Mouse (Mus musculus) adrenal gland, postnatal 14 days (tissue): Measurements from ENCODE around the gene Klb. TPM values are rescaled to one million over a fixed set of nuclear protein-coding genes. Genes with fewer than 3 reads are reported as not detected.

ENCODE experiments used
- DNase-seq: peaks from one replicate; pipeline ENCODE4 v3.0.0; 2021; ENCODE audit warnings: mixed read lengths
- total RNA-seq: library from RNA; stranded (reverse); gene quantifications from 2 replicates; pipeline ENCODE4 v1.2.3, GENCODE M21; 2021

Klb gene
- total RNA-seq, 1 experiment from 2014 or later = 12.9 TPM

DNA sequence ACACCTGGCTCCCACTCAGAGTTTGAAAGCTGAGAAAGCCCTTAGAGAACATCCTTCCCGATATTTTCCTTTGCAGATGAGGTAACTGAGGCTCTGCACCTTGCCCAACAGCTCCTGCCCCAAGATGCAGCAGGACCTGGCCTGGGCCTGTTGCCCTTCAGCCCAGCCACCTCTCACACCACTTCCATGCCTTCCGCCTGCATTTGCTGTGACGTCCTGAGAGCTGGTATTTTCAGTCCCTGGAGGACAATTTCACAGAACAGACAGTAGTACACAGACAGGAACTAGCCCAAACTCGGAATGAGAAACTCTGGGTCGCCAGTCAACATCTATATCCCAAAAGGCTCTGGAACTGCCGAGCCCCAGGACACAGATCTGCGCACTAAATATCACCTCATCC is 26.6 kb downstream of the Klb start:
- DNase-seq = peak; percentile 47

DNA sequence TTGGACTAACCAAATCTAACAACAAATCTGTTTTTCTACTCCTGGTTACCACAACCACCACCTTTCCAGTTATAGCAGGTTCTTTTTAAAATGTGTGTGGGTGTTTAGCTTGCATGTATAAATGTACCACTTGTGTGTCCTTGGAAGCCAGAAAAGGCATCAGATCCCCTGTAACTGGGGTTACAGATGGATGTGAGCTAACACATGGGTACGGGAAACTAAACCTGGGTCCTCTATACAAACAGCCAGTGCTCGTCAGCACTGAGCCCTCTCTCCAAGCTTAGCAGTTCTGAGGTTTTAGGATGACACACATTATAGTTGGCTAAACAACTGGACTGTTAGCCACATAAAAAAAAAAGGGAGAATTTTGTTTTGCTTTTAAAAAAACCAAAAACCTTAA is 37.6 kb downstream of the Klb start:
- DNase-seq = no peak

DNA sequence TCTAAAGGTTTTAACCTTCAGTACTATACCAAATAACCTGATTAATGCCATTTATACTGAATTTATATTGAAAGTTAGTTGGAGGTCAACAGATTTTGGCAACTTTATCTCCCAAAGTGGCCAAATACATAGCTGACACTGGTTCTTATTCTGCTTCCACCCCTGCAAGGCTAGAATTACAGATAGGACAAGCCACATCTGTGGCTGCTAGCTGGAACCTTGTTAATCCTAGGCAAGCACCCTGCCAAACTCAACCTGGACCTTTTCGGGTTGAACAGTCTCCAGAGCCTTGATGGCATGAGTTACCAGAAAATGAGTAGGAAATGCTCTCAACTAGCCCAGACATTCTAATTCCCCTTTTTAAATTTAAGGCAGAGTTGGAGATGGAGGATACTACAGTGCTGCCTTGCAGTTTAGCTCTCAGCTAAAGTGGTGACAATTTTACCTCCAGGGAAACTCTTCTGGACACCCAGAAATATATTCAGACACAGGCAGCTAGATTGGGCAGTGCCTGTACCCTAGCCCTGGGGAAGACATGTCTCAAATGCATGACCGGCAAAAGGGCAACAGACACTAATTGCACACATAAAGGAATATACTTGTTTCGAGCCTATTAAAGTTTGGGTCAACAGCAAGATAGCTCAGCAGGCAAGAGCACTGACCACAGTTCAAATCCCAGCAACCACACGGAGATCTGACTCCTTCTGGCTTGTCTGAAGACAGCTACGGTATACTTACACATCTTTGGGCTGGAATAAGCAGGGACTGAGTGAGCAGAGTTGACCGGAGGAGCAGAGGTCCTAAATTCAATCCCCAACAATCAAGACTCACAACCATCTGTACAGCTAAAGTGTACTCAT is 39.1 kb downstream of the Klb start:
- DNase-seq = no peak

DNA sequence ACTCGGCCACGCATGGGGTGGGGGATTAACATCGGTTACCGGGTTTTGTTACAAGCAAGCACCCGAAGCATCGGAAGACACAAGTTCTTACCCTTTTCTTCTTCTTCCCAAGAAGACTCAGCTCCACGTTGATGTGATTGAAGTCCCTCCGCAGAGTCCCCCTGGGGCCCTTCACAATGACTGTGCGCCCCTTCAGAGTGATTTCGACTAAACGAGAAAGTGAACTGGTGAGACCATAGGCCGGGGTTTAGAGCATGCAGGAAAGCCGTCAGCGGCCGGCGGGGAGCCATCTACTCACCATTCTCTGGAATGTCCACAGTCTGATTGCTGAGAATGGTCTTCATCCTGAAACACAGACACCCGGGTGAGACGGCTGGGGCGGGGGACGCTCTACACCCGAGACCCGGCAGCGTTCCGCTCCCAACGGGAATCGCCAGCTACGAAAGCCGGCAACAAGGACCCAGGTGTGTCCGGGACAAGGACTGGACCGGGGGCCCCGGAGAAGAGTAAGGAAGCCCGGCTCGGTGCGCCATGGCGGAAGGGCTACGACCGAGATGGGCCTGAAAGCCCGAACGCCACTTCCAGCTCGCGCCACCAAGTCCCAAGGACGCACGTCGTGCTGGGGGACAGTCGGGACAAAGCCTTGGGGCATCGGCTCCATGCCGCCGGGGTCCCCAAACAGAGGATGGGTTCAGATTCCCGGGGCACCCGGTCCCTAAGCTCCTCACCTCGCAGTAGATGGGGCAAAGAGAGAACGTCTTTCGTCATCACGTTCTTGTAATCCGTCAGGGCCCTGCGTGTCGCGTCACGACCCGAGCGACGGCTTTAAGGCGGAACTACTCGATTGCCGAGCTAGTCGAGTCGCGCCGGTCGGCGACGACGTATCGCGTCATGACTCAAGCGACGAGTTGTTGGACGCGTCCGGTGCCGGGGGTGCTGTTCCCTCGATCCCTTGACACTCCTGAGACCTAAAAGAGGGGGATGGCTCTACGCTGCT is 42.8 kb downstream of the Klb start, which contains the start of the genes Rpl9 and Lias:
Gene Rpl9, minus strand, starts transcription at position 797 of the 997 bp plus-strand sequence.
Gene Lias, plus strand, starts transcription at position 850 of the 997 bp plus-strand sequence.
- peak; percentile 99 for DNase-seq

DNA sequence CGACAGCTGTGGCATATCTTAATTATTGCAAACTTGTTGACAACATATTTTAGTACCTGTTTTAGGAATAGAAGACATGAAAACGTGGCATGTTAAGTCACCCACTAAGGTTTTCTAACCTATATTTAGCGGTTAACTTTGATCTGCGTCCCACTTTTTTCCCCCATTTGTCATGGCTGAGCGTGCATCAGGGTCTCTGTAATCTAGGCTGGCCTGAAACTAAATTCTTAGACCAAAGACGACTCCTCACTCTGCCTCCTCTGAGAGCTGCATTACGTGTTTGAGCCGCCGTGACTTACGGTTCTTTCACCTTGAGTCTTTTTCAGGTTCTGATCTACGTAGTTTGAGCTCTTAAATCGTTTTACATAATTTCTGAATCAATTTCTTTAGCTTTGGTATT is 43.6 kb downstream of the Klb start:
- DNase-seq = peak; percentile 32

DNA sequence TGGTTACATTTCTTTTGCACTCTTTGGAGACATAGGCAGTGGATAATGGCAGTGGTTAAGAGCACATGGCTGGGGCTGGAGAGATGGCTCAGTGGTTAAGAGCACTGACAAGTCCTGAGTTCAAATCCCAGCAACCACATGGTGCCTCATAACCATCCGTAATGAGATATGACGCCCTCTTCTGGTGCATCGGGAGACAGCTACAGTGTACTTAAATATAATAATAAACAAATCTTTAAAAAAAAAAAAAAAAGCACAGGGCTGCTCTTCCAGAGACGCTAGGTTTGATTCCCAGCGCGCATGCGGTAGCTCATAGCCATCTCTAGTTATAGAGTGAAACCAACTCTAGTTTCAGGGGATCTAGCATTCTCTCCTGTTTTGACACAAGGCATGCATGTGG is 46.3 kb downstream of the Klb start:
- DNase-seq = no peak

DNA sequence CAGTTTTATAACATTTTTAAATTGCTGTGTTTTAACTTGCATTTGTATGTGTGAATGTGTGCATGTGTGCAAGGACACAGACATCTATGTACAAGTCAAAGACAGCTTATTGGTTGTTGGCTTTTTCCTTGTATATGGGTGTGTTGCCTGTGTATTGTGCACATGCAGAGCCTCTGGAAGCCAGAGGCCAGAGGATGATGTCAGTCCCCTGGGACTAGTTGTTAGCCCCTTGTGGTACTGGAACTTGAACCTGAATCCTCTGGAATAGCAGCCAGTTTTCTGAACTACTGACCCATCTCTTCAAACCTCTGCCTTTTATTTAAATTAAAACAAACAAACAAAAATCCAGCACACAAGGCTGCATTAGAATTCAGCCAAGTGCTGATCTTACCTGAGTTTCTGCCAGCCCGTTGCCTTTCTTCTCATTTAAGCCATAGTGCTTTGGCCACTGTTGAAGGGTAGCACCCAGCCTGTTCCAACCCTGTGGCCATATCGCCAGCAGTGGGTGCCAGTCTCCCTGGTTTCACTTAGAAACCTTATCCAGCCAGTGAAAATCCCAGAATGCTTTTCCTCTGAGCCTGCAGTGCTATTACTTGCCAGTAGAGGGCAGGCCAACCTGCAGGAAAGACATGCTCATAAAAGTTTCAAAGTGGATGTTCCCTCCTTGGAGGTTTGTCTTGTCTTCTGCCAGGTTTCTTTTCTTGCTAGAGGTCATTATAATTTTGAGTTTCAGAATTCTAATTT is 53.3 kb downstream of the Klb start:
- DNase-seq = peak; percentile 89

DNA sequence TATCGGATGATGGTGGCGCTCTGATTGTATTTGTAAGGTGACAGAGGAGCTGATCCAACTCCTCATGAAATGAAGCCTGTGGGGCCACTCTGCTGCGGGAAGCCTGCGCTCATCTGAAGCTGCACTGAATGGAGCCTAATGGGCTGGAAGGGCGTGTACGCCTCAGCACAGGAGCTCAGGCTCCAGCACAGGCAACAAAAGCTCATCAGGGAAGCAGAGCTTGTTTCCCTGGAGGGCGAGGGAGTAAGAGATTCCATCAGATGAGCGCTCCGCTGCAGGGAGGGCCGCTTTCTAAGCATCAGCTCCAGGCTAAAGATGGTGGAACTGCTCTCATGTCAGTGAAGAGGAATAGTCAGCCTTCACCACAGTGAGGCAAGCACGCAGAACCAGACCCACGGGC is 59.9 kb downstream of the Klb start:
- DNase-seq = no peak

DNA sequence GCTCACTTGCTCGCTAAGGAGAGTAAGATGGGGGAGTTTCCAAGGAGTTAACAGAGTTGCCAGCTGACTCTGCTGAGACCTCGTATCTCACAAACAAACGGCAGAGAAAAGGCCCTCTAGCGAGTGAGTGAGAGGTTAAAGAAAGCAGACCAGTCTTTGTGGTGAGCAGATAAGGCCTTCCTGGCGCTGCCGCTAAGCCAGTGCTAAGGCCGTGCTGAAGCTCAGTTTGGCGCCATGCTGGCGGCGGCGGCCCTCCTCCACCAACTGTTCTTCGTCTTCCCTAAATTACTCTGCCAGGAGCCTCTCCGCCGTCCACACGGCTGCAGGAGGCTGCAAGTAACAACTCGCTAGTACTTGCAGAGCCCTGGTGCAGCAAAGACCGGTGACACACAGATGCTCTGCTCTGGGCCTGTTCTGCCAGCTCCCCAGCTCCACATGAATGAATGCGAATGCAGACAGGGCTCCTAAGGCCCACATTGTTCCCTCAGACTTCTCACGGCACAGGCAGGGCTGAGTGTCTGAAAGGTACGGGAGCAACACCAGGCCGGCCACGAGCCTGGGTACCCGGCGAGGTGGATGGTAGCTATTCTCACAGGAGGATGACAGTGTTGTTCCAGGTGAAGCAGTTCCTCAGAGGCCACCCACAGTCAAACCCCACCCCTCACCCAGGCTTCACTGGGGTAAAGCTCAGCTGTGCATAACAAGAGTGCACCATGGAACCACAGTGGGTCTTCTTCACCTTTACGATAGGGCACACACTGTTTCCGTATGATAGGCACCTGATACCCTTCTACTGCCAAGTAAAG is 67.7 kb downstream of the Klb start:
- peak; percentile 24 for DNase-seq

DNA sequence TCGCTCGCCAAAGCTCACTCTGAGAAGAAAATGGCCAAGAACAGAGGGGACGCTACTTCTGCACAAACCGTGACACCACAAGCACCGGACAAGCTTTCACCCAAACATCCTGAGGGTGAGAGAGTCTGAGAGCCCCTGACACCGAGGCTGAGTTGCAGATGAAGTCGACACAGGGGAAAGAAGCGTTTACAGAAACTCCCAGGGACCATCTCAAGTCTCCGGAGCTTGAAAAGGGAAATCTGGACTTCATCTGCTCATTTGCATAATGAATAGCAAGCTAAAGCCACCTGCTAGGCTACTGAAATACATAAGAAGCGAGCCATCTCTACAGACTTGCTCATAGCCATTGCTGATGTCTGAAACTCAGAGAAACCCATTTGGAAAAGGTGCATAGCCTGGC is 71.0 kb downstream of the Klb start:
- DNase-seq = no peak

DNA sequence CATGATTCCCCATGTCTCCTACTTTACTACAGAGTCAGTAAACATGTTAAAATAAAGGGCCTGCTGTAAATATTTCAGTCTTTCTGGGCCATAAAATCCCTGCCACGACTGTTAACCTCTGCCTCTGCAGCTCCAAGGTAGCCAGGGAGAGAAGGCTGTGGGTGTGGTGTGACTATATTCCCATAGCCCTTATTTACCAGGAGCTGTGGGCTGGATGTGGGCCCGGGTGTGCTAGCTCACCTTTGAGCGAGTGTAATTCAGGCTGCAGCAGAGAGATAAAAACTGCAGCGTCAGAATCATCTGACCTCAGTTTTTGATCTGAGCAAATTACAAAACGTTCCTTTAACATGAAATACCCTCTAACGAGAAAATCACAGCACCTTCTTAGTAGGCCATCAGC is 72.7 kb downstream of the Klb start:
- no peak for DNase-seq

DNA sequence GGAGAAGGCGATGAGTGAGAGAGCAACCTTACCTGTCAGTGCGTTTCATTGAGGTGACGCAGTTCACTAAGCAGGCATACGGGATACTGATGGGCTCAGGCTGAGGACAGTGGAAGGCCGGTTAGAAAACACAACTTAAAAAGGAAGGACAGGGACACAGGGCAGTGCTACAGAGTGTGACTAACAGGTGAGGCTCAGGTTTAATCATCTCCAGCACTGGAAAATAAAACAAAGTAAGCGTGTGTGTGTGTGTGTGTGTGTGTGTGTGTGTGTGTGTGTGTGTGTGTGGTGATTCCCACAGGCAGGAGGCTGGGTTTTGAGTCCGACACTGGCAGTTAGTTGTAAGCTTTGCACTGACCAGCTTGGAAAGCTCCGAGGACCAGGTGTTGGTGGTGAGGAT is 74.7 kb downstream of the Klb start:
- DNase-seq = no peak

DNA sequence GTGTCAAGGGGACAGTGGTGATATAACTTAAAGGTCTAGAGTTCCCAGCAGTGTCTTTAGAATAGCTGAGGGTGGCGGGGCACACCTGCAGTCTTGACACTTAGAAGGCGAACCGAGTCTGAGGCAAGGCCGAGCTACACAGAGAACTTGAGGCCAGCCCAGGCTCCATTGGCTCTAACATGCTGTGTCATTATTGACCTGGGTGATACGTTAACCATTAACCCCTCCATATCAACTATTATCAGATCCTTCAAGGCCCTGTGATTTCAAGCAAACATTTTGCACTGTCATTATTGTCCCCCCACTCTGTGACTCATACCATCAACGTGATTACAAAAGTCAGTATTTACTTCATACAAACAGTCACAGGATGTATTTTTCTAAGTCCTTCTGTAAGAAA is 76.1 kb downstream of the Klb start:
- peak; percentile 29 for DNase-seq

DNA sequence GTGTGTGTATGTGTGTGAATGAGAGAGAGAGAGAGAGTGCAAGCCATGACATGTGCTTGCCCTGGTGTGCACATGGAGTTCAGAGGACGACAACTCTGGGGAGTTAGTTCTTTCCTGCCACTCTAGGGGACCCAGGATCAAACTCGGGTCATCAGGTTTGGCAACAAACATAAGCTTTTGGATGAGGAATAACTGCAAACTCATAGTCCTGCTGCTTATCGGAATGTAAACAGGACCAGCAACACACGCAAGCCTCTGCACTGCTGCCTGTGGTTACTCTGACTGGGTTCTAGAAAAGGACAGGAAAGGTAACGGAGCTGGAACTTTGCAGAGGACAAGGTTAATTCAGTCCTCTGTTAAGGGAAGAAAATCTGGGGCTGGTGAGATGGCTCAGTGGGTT is 77.1 kb downstream of the Klb start:
- DNase-seq = no peak

DNA sequence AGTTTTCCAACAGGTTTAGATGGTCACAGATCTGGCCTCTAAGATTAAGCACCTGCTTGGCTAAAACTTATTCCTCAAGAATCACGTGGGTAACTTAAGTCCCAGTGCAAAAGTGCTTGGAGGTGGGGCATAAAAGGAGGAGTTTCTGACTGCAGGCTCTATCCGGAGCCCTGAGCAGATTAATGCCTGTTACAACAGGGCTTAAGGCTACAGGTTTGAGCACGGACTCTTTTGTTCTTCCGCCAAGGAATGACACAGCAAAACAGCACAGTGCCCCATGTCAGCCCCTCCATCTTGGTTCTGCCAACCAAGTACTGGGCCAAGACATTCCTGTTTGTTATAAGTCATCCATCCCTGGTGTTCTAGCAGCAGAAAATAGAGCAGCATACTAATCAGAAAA is 80.2 kb downstream of the Klb start:
- no peak for DNase-seq

DNA sequence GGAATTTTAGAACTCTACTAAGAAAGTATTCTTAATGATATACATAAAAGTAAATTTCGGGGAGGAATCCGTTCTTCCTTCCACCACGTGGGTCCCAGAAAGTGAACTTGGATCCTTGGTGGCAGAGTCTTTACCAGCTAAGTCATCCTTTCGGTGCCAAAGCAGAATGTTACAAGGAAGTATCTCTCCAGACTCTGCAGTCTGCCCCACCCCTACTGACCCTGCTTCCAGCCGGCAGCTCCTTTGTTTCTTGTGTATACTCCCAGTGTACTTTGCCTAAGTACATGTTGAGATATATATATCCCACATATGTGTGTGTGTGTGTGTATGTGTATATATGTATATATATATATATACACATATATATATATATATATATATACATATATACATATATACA is 81.3 kb downstream of the Klb start:
- DNase-seq = no peak

Other genes with a start within 250 kb of the Klb start
- 46.2 and 53.2 TPM in 2 replicates for gene Klhl5, start 240.8 kb upstream of the Klb start, total RNA-seq
- 8.3 and 9.0 TPM in 2 replicates for gene Wdr19, start 148.6 kb upstream of the Klb start, total RNA-seq
- 59.4 and 60.3 TPM in 2 replicates for gene Rfc1, start 12.6 kb upstream of the Klb start, total RNA-seq
- gene Rpl9, start 43.1 kb downstream of the Klb start, total RNA-seq = 867 and 1,107 TPM in 2 replicates
- 55.1 and 62.9 TPM in 2 replicates for gene Lias, start 43.2 kb downstream of the Klb start, total RNA-seq
- 47.7 and 48.7 TPM in 2 replicates for gene Ugdh, start 87.6 kb downstream of the Klb start, total RNA-seq
- not detected in 2 replicates for gene Gm43552, start 144.5 kb downstream of the Klb start, total RNA-seq
- 133 and 149 TPM in 2 replicates for gene Smim14, start 188.9 kb downstream of the Klb start, total RNA-seq
- gene Ube2k, start 188.9 kb downstream of the Klb start, total RNA-seq = 107 and 112 TPM in 2 replicates